ENCODE assay signal across 9 mouse cellular contexts in genomic region chrX:138914041-138914776, GRCm38 (mm10). TPM values are rescaled to one million over a fixed set of nuclear protein-coding genes. Genes with fewer than 3 reads are reported as not detected.
DNase-seq lines count a peak whose midpoint lies in the region; ATAC-seq and TF ChIP-seq lines count a peak whose summit lies in the region.
"Had no signal": no experiment of that assay in that cellular context is flagged by ENCODE, and none has a peak within 500 bp of the region (broad histone marks: within the 10 kb centered on the region; RNA-seq: fewer than 3 reads in every experiment).

Gene Nrk (plus strand): TSS chrX:138914430.

- ATAC-seq in megakaryocyte, adult 5-6 weeks (ENCODE audit: poor library complexity, severe bottlenecking), result no peak
- ATAC-seq in forebrain, embryonic 13.5 days, result peak; percentile 83
- ATAC-seq in hindbrain, embryonic 11.5 days (ENCODE audit: low FRiP score), result peak; percentile 83
- no peak for ATAC-seq in liver, postnatal 0 days
- ATAC-seq: Patski had no signal

- peaks cover 7% of the 10 kb centered on the region for H3K9me3 ChIP-seq in megakaryocyte, embryonic 14.5 days
- H3K9me3 ChIP-seq in forebrain, embryonic 13.5 days (replicated peaks), result no peaks in the 10 kb centered on the region
- no peaks in the 10 kb centered on the region for H3K9me3 ChIP-seq in hindbrain, embryonic 11.5 days (ENCODE audit: control insufficient read depth, low read length)
- no peaks in the 10 kb centered on the region for H3K9me3 ChIP-seq in liver, postnatal 0 days (ENCODE audit: low read length)

- peak; percentile 34 for DNase-seq in hindbrain, embryonic 11.5 days (ENCODE audit: low spot score)
- DNase-seq in liver, postnatal 0 days, result peak; percentile 13
- DNase-seq in retina, postnatal 1 day, result peak; percentile 39
- DNase-seq in left cerebral cortex, adult 9 months (ENCODE audit: low spot score in 2 of 2), result no peak
- DNase-seq in left cerebral cortex, postnatal 14 days (ENCODE audit: low spot score in 2 of 2), result no peak

- peaks cover 17% of the 10 kb centered on the region for H3K27me3 ChIP-seq in megakaryocyte, embryonic 14.5 days (replicated peaks)
- H3K27me3 ChIP-seq in forebrain, embryonic 13.5 days, result peaks cover 28% of the 10 kb centered on the region
- H3K27me3 ChIP-seq in hindbrain, embryonic 11.5 days (ENCODE audit: control insufficient read depth, insufficient read depth, low read length), result peaks cover 11% of the 10 kb centered on the region
- peaks cover 12% of the 10 kb centered on the region; the same call in 1 of the 2 replicates for H3K27me3 ChIP-seq in liver, postnatal 0 days (ENCODE audit: insufficient read depth, low read length)

- H3K36me3 ChIP-seq in megakaryocyte, embryonic 14.5 days (replicated peaks; ENCODE audit: low read length), result no peaks in the 10 kb centered on the region
- H3K36me3 ChIP-seq in forebrain, embryonic 13.5 days (ENCODE audit: poor library complexity, severe bottlenecking), result no peaks in the 10 kb centered on the region
- H3K36me3 ChIP-seq in hindbrain, embryonic 11.5 days (ENCODE audit: control insufficient read depth, insufficient read depth, low read length), result no peaks in the 10 kb centered on the region
- no peaks in the 10 kb centered on the region for H3K36me3 ChIP-seq in liver, postnatal 0 days (replicated peaks; ENCODE audit: insufficient read depth, low read length)

- H3K9ac ChIP-seq in forebrain, embryonic 13.5 days, result peak within 1 kb of the TSS; percentile 26; the same call in 1 of the 2 replicates
- H3K9ac ChIP-seq in hindbrain, embryonic 11.5 days (ENCODE audit: low read depth, low read length), result no peak within 1 kb of the TSS
- H3K9ac ChIP-seq in liver, postnatal 0 days (replicated peaks), result no peak within 1 kb of the TSS

- H3K4me1 ChIP-seq in megakaryocyte, embryonic 14.5 days, result no peaks in the 10 kb centered on the region
- peaks cover 5% of the 10 kb centered on the region; the same call in 1 of the 2 replicates for H3K4me1 ChIP-seq in forebrain, embryonic 13.5 days
- no peaks in the 10 kb centered on the region for H3K4me1 ChIP-seq in hindbrain, embryonic 11.5 days (replicated peaks; ENCODE audit: control insufficient read depth, insufficient read depth, low read length)
- no peaks in the 10 kb centered on the region for H3K4me1 ChIP-seq in liver, postnatal 0 days (ENCODE audit: insufficient read depth)

- peak within 1 kb of the TSS; percentile 76 for H3K4me2 ChIP-seq in forebrain, embryonic 13.5 days
- peak within 1 kb of the TSS; percentile 66 for H3K4me2 ChIP-seq in hindbrain, embryonic 11.5 days (replicated peaks; ENCODE audit: low read depth, low read length)
- H3K4me2 ChIP-seq in liver, postnatal 0 days (ENCODE audit: low read depth, low read length), result peak within 1 kb of the TSS; percentile 62

- no peak for TF ChIP-seq CTCF in liver, postnatal 0 days (IDR thresholded peaks at IDR 0.05; ENCODE audit: low read depth)

- WGBS in forebrain, embryonic 13.5 days, result 27% methylated on average over 45 of the region's 55 CpGs
- 26% methylated on average over 41 of the region's 55 CpGs for WGBS in hindbrain, embryonic 11.5 days
- 15% methylated on average over 46 of the region's 55 CpGs for WGBS in liver, postnatal 0 days (ENCODE audit: insufficient replicate concordance)

- intact Hi-C loops in left cerebral cortex, postnatal 14 days (cut with DNase I), result no loop called here

- TF ChIP-seq EP300 in liver, postnatal 0 days (IDR thresholded peaks at IDR 0.05; ENCODE audit: low read depth), result no peak

- no peak within 1 kb of the TSS for H3K27ac ChIP-seq in forebrain, embryonic 13.5 days
- no peak within 1 kb of the TSS for H3K27ac ChIP-seq in hindbrain, embryonic 11.5 days (ENCODE audit: low read depth, low read length)
- no peak within 1 kb of the TSS for H3K27ac ChIP-seq in liver, postnatal 0 days (ENCODE audit: low read depth)

- H3K4me3 ChIP-seq in megakaryocyte, embryonic 14.5 days (replicated peaks), result peak within 1 kb of the TSS; percentile 64
- peak within 1 kb of the TSS; percentile 44 for H3K4me3 ChIP-seq in forebrain, embryonic 13.5 days
- H3K4me3 ChIP-seq in hindbrain, embryonic 11.5 days (ENCODE audit: low read depth, low read length), result peak within 1 kb of the TSS; percentile 39
- peak within 1 kb of the TSS; percentile 36 for H3K4me3 ChIP-seq in liver, postnatal 0 days (ENCODE audit: low read depth, low read length)

RNA-seq across cellular contexts. Expression of gene Nrk, which starts in this region (rescaled TPM):
- 1.9 TPM in 1 of 2 replicates, not detected in the other for polyA plus RNA-seq in megakaryocyte, embryonic 14.5 days (2012; ENCODE audit: insufficient read depth, low replicate concordance)
- total RNA-seq in megakaryocyte, adult 5-6 weeks (2015), result not detected in 2 replicates
- total RNA-seq in megakaryocyte, adult 5-6 weeks (2017), result not detected in 2 replicates
- polyA plus RNA-seq in forebrain, embryonic 13.5 days (2015; fragmentation: Nextera tagmentation; extraction: Ambion mirVana), result 1.2 and 1.3 TPM in 2 replicates
- 3.8 and 4.0 TPM in 2 replicates for polyA plus RNA-seq in hindbrain, embryonic 11.5 days (2014; fragmentation: Nextera tagmentation; extraction: Ambion mirVana)
- polyA plus RNA-seq in liver, postnatal 0 days (2015; fragmentation: Nextera tagmentation; extraction: Ambion mirVana), result 0.40 and 0.53 TPM in 2 replicates
- under 1 TPM; 0.13 to 0.15 TPM for total RNA-seq in left cerebral cortex, postnatal 14 days (2021)
- polyA plus RNA-seq: Patski had no signal

Comparison
In these comparisons a context has a peak if more than half of its experiments do, and no peak if none do; other contexts are left out.
1. Peak in DNase-seq, H3K4me3 ChIP-seq and H3K4me2 ChIP-seq in liver, postnatal 0 days; RNA of the gene not detected or under 1 TPM.
2. ATAC-seq: peak in forebrain, embryonic 13.5 days (single experiment) and hindbrain, embryonic 11.5 days (single experiment); none in megakaryocyte, adult 5-6 weeks (single experiment) and liver, postnatal 0 days (single experiment).
3. DNase-seq: peak in hindbrain, embryonic 11.5 days (single experiment) and retina, postnatal 1 day (single experiment); none in left cerebral cortex, adult 9 months (0 of 2) and left cerebral cortex, postnatal 14 days (0 of 2).
4. Peak in every context shown above with its lines, with median percentiles within 50 percentile points of each other: H3K4me3 ChIP-seq and H3K4me2 ChIP-seq.